30 mouse cellular contexts compared by ENCODE assay signal in genomic region chr9:28572136-28572774, GRCm38 (mm10).
DNase-seq lines count a peak whose midpoint lies in the region; ATAC-seq and TF ChIP-seq lines count a peak whose summit lies in the region.
"Had no signal": no experiment of that assay in that cellular context is flagged by ENCODE, and none has a peak within 500 bp of the region (broad histone marks: within the 10 kb centered on the region; RNA-seq: fewer than 3 reads in every experiment).

No protein-coding gene starts in this region.

- H3K9me3 ChIP-seq in embryonic facial prominence, embryonic 14.5 days (ENCODE audit: control insufficient read depth, low read length): no peaks in the 10 kb centered on the region
- no peaks in the 10 kb centered on the region for H3K9me3 ChIP-seq in embryonic facial prominence, embryonic 10.5 days
- no peaks in the 10 kb centered on the region for H3K9me3 ChIP-seq in intestine, postnatal 0 days (ENCODE audit: control insufficient read depth)
- H3K9me3 ChIP-seq: G1E; heart, embryonic 10.5 days; heart, embryonic 15.5 days; midbrain, embryonic 12.5 days had no signal

- intact Hi-C loops in left cerebral cortex, adult 2 months (cut with DNase I): loop anchor here (5.0 kb wide), 1 partner anchor 165 kb away; no protein-coding TSS in a partner anchor

- WGBS in embryonic facial prominence, embryonic 14.5 days: 68% methylated on average over 9 of the region's 9 CpGs
- 78% methylated on average over 9 of the region's 9 CpGs for WGBS in embryonic facial prominence, embryonic 10.5 days
- 47% methylated on average over 9 of the region's 9 CpGs for WGBS in intestine, postnatal 0 days

- ATAC-seq in embryonic facial prominence, embryonic 14.5 days (ENCODE audit: low read depth): no peak
- no peak for ATAC-seq in intestine, postnatal 0 days
- ATAC-seq: forebrain, embryonic 14.5 days; inflammation-experienced regulatory T-cells, adult 6 months had no signal

- peak; percentile 8 for DNase-seq in embryonic facial prominence, embryonic 14.5 days (ENCODE audit: low spot score)
- DNase-seq in embryonic facial prominence, embryonic 10.5 days (ENCODE audit: low spot score): no peak
- no peak for DNase-seq in left cerebral cortex, adult 2 months (ENCODE audit: extremely low spot score in 1 of 2, low spot score in 2 of 2)
- no peak for DNase-seq in left cerebral cortex, adult 11 months (ENCODE audit: low spot score)
- peak; percentile 55 for DNase-seq in brain, adult 2 months (ENCODE audit: low read depth, low spot score)
- no peak for DNase-seq in adrenal gland, adult (ENCODE audit: inconsistent age in 2 of 2, low spot score in 1 of 2)
- no peak for DNase-seq in T-cell, adult 2 months (ENCODE audit: low spot score)
- DNase-seq: adrenal gland, postnatal 14 days; cerebellum, adult 18-20 months; gastrocnemius, postnatal 25 days; heart, adult 11 months; kidney, adult 8-10 months; kidney, postnatal 10 days; layer of hippocampus, postnatal 36 days; liver; lung, adult 2 months; lung, postnatal 10 days; retina, postnatal 1 day; spleen, adult 18-20 months; thymus, adult 18-20 months; thymus, postnatal 25 days had no signal

- no peaks in the 10 kb centered on the region for H3K36me3 ChIP-seq in embryonic facial prominence, embryonic 14.5 days (ENCODE audit: control insufficient read depth, insufficient read depth, low read length)
- no peaks in the 10 kb centered on the region for H3K36me3 ChIP-seq in embryonic facial prominence, embryonic 10.5 days (replicated peaks)
- H3K36me3 ChIP-seq in intestine, postnatal 0 days (ENCODE audit: control insufficient read depth, insufficient read depth): no peaks in the 10 kb centered on the region
- H3K36me3 ChIP-seq: G1E; heart, embryonic 10.5 days; heart, embryonic 15.5 days; midbrain, embryonic 12.5 days had no signal

- H3K27me3 ChIP-seq in embryonic facial prominence, embryonic 14.5 days (replicated peaks; ENCODE audit: control insufficient read depth, insufficient read depth, low read length): no peaks in the 10 kb centered on the region
- H3K27me3 ChIP-seq in embryonic facial prominence, embryonic 10.5 days (replicated peaks; ENCODE audit: low read depth, poor library complexity, severe bottlenecking): no peaks in the 10 kb centered on the region
- no peaks in the 10 kb centered on the region for H3K27me3 ChIP-seq in intestine, postnatal 0 days (replicated peaks; ENCODE audit: control insufficient read depth, insufficient read depth, low read length)
- H3K27me3 ChIP-seq: heart, embryonic 15.5 days; midbrain, embryonic 12.5 days had no signal

- no peak overlapping the region for H3K27ac ChIP-seq in embryonic facial prominence, embryonic 14.5 days (replicated peaks; ENCODE audit: low read depth, low read length)
- no peak overlapping the region for H3K27ac ChIP-seq in embryonic facial prominence, embryonic 10.5 days (replicated peaks)
- H3K27ac ChIP-seq in left cerebral cortex, adult 2 months: peak overlapping the region; percentile 61
- H3K27ac ChIP-seq in intestine, postnatal 0 days (ENCODE audit: low read depth, low read length): no peak overlapping the region
- H3K27ac ChIP-seq: heart, embryonic 10.5 days; heart, embryonic 15.5 days; liver, embryonic 14.5 days; midbrain, embryonic 12.5 days; stomach, postnatal 0 days had no signal

- H3K4me3 ChIP-seq in embryonic facial prominence, embryonic 14.5 days (ENCODE audit: low read depth, low read length): no peak overlapping the region
- H3K4me3 ChIP-seq in embryonic facial prominence, embryonic 10.5 days: no peak overlapping the region
- no peak overlapping the region for H3K4me3 ChIP-seq in left cerebral cortex, adult 2 months
- H3K4me3 ChIP-seq in intestine, postnatal 0 days (ENCODE audit: low read depth, low read length): no peak overlapping the region
- H3K4me3 ChIP-seq: heart, embryonic 10.5 days; heart, embryonic 15.5 days; midbrain, embryonic 12.5 days had no signal

- H3K4me1 ChIP-seq in embryonic facial prominence, embryonic 14.5 days (ENCODE audit: control insufficient read depth, insufficient read depth, low read length): peaks cover 15% of the 10 kb centered on the region
- peaks cover 19% of the 10 kb centered on the region for H3K4me1 ChIP-seq in embryonic facial prominence, embryonic 10.5 days
- 0 out of 2 replicates have a peak, but pooled peaks cover 4% of the 10 kb centered on the region for H3K4me1 ChIP-seq in intestine, postnatal 0 days (replicated peaks; ENCODE audit: control insufficient read depth, insufficient read depth, low read length)
- H3K4me1 ChIP-seq: midbrain, embryonic 12.5 days had no signal

- H3K9ac ChIP-seq in embryonic facial prominence, embryonic 14.5 days (ENCODE audit: low read depth, low read length): no peak overlapping the region
- no peak overlapping the region for H3K9ac ChIP-seq in intestine, postnatal 0 days (ENCODE audit: low read depth, low read length)
- H3K9ac ChIP-seq: heart, embryonic 15.5 days; liver, embryonic 14.5 days; midbrain, embryonic 12.5 days had no signal

- TF ChIP-seq CTCF in left cerebral cortex, adult 2 months (IDR thresholded peaks at IDR 0.05): peak; percentile 8; the same call in 1 of the 2 replicates
- peak; percentile 17; the same call in 1 of the 2 replicates for TF ChIP-seq CTCF in intestine, postnatal 0 days (IDR thresholded peaks at IDR 0.05; ENCODE audit: low read depth)

- no peak overlapping the region for H3K4me2 ChIP-seq in embryonic facial prominence, embryonic 14.5 days (ENCODE audit: low read depth, low read length)
- no peak overlapping the region for H3K4me2 ChIP-seq in intestine, postnatal 0 days (replicated peaks; ENCODE audit: low read depth)
- H3K4me2 ChIP-seq: heart, embryonic 15.5 days; midbrain, embryonic 12.5 days had no signal

Comparison
In these comparisons a context has a peak if more than half of its experiments do, and no peak if none do; other contexts are left out.
1. DNase-seq: peak in embryonic facial prominence, embryonic 14.5 days (single experiment) and brain, adult 2 months (single experiment); none in embryonic facial prominence, embryonic 10.5 days (single experiment), left cerebral cortex, adult 2 months (0 of 2), left cerebral cortex, adult 11 months (single experiment), adrenal gland, adult (0 of 2) and T-cell, adult 2 months (single experiment).